Mouse (Mus musculus) right cerebral cortex, postnatal 10 days (tissue): Measurements from ENCODE around the gene Chrm4.

ENCODE experiments used
- DNase-seq, 2 experiments: peaks; one replicate each; pipeline ENCODE4 v3.0.0; 2021; ENCODE audit warnings: low spot score in 2 of 2

Gene Chrm4

GRCm38 (mm10) chr2:91944170-91944950, 17.3 kb downstream of the Chrm4 start:
- peak; percentile 84 to 86 for DNase-seq

DNA sequence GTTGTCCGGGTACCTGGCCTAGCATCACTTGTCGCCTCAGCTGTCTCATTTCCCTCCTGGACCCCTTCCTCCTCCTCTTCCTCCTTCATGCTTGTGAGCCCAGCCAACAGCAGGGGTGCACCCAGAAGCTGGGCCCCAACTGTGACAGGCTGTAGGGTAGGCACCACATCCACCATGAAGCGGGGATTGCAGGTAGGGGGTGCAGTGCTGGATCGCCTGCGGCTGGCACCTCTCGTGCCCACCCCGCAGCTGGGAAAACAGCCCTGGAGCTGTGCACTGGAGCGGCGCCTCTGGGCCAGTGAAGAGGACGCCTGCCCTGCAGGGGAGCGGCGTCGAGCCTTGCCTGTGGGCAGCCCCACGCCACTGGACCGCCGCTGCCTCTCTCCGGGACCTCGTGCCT, 18.4 kb downstream of the Chrm4 start, which contains the start of gene Gm9821:
Gene Gm9821, plus strand, starts transcription at position 221 of the 400 bp plus-strand sequence.
- no peak for DNase-seq

GRCm38 (mm10) chr2:91946836-91947235, 19.8 kb downstream of the Chrm4 start:
- DNase-seq: peak in 1 of 2 experiments; percentile 42

- no peak for DNase-seq
These were observed 20.5 kb downstream of the Chrm4 start for GRCm38 (mm10) chr2:91947397-91948150.

- DNase-seq: no peak
These were observed 21.1 kb downstream of the Chrm4 start for GRCm38 (mm10) chr2:91948151-91948509.

- DNase-seq: no peak
These were observed 21.8 kb downstream of the Chrm4 start for GRCm38 (mm10) chr2:91948792-91949241.

DNA sequence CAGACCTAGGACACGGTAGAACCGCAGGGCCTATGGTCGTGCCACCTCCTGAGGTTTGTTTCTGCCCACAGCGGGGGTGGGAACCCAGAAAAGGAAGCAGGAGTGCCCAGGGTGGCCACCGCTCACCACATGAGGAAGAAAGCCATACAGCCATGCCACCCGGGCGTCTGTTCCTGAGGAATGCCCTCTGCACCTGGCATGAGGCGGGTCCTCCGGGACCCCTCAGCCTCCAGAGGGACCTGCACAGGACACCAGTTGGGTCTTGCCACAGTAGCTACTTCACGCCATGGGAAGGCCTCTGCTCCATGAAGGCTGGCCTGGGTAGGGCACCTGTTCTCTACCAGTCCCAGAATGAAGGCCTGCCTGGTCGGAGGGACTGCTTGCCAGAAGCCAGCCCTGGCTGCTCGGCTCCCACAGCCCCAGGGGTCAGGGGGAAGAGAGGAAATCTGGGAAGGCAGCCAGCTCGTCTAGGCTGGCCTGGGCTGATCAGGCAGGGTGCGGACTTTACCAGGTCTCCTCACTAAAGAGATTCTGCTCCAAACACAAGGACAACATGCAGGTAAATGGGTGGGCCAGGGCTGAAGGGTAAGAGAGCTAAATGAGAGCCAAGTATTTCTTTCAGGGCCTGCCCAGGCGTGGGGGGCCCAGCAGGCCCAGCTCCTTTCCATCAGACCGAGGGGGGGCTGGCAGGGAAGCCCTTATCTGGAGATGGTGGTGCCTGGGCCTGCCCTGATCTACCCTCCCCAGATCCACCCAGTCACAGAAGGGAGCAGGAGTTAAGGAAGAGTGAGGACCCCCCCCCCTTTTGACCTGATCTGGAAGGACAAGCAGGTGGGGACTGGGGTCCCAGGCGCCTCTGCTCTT, 22.6 kb downstream of the Chrm4 start:
- DNase-seq: peak in 1 of 2 experiments; percentile 51

DNA sequence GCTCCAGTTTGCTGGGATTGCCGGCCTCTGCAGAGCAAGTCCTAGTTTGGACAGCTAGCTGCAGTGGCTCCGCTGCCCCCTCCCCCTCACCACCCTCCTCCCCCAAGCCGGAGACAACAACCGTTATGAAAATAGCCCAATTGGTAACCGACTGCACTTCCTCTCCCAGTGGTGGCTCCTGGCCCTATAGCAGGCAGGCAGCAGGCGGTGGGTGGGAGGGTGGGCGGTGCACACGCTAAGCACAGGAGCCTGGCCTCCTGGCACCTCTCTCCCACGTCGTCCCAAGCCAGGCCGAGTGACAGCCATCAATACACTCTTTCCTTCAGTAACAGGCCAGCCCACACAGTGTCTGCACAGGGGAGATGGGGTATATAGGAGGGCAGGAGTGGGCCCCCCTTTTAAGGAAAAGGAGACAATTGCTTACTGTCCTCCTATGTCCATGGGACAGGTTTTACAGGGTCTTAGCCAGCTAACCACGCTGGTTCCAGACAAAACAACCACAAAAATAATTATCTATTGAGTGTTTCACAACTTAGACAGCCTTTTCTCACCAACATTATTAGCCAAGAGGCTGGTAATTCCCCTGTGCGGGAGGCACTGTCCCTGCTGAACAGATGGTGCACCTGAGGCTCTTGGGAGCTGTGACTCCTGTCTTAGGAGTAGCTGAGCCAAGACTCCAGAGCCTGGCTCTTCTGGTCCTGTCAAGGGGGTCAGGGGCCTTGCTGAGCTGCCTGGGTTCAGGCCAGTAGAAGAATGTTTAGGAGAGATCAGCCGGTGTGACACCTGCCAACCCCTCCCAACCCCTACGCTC, 23.4 kb downstream of the Chrm4 start:
- DNase-seq: no peak

- no peak for DNase-seq
These were observed 26.8 kb downstream of the Chrm4 start for GRCm38 (mm10) chr2:91953825-91954224.

DNA sequence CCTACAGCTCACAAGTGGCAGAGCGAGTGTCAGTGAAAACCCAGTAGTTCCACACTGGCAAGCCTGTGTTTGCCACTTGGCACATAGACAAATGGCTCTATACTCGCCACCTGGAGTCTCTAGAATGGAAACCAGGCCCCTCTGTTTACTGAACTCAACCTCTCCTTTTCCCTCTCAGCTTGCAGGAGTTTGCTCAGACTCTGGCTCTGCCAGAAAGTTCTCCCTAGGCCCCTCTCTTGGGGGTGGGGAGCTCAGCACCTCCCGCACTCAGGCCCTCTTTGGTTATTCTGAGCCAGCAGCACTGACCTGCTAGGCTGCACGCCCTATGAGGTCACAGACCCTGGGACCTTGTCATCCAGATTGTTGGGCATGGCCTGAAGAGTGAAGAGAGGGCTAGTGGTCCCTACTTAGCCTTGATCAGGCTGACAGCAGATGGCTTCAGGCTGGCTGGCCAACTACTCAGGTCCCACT, 28.1 kb downstream of the Chrm4 start:
- no peak for DNase-seq

- no peak for DNase-seq
These were observed 28.8 kb downstream of the Chrm4 start for GRCm38 (mm10) chr2:91955875-91956274.

DNA sequence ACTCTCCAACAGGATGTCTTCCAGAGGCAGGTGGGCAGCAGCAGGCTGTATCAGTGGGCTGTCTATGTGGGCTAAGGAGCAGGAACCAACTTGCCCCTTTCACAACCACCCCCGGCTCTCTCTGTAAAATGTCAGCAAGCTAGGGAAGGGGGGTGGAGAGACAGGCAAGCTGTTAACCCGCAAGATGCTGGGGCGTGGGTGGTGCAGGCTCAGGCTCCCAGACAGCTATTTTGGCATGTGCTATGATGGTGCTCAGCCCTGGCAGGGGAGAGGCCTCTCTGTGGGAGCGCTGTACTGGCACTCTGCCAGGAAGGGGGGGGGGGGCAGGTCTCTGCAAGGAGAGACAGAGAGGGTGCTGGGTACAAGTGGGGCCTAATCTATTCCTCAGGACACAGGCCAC, 30.0 kb downstream of the Chrm4 start:
- DNase-seq: peak; percentile 88 to 94

- no peak for DNase-seq
These were observed 31.0 kb downstream of the Chrm4 start for GRCm38 (mm10) chr2:91958049-91958448.

GRCm38 (mm10) chr2:91958701-91959457, 31.8 kb downstream of the Chrm4 start:
- DNase-seq: peak in 1 of 2 experiments; percentile 76

GRCm38 (mm10) chr2:91959544-91960410, 32.7 kb downstream of the Chrm4 start:
- no peak for DNase-seq

DNA sequence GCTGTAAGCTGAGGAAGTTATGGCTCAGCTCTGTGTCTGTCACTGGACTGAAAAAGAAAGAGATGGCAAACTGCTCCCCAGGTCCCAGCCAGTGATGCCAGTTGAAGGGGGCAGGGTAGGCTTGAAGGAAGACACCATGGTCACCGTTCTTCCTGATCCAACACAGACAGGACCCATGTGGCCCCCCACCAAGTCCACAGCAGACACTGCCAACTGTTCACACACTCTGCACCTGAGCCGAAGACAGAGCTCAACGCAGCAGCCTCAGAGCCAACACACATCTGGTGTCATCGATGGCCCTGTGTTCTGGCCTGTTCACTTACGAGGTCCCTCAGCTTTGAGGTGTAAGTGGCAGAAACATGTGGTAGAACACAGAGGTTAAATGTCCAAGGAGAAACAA, 33.4 kb downstream of the Chrm4 start:
- DNase-seq: no peak

DNA sequence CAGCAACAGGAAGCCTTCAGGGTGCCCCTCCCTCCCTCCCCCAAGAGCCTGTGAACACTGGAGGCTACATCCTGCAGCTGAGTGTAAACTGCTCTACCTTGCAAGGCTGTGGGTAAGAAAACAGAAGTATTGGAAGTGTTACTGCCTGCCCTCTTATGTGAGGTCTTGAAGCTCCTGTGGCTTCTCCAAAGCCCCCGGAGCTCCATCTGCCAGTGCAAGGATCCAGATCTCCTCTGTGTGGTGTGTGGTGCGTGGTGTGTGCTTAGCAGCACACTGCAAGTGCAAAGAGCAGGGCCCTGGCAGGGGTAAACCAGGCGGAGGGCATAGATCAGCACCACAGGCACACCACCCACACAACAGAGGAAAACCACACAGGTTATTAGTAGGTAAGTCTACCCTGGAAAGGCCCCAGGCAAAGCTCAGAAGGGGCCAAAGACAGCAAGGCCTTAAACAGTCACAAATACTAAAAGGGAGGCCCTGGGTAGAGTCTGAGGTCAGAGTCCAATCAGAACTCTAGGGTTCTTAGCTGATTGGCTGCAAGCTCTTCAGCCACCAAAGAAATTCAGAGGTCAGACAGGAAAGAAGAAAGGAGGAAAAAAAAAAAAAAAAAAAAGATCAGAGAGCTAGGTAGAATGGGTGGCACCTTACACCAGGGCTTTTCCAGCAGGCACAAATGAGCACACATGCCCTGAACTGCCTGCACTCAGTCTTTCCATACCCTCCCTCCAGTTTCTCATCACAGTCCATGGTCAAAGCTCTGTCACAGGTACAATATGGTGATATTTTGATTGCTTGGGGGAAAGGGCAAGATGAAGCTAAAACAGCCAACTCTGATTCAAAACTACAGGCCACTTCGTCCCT, 35.1 kb downstream of the Chrm4 start:
- DNase-seq: no peak

DNA sequence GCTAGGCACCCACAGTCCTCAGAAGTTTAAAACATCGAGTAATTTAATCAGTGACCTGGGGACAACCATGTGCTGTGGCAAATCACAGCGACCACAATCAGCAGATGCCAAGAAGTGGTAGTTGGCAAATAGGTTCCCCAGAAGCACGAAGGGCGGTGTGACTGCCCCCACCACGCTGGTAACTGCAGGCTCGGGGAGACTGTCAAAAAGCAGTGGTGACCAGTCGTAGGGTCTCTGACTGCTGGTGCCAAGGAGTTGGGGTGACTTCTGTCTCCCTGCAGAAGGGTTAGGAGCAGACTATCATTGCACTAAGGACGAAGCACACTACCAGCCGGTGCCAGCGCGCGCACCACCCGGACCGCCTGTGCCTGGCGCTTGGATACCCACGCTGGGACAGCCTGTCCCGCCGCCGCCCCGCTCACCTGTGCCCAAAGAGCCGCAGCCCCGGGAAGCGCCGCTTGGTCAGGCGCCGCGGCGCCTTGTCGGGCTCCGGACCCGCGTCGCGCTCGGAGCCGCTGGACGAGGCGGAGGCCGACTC, 35.9 kb downstream of the Chrm4 start:
- no peak for DNase-seq
